Mouse (Mus musculus): ENCODE data around the gene Pvr. TPM values are rescaled to one million over a fixed set of nuclear protein-coding genes. Genes with fewer than 3 reads are reported as not detected.

The Pvr gene
- polyA plus RNA-seq, 1 experiment from 2014 or later = 13.2 TPM

- 49% methylated on average over 10 of the region's 10 CpGs for WGBS
- H3K9me3 ChIP-seq (replicated peaks) = no peaks in the 10 kb centered on the region
- ATAC-seq (ENCODE audit: insufficient number of reproducible peaks, low FRiP score, low TSS enrichment, low read depth) = no peak
Measured at GRCm38 (mm10) chr7:19949996-19950395, 29.0 kb upstream of the Pvr start.

GRCm38 (mm10) chr7:19948956-19949355, 28.0 kb upstream of the Pvr start:
- 72% methylated on average over 12 of the region's 12 CpGs for WGBS
- Histone ChIP-seq H3K27ac (replicated peaks) (no peak overlapping the region), H3K9ac (no peak overlapping the region), H3K27me3 (no peaks in the 10 kb centered on the region), H3K4me3 (replicated peaks) (no peak overlapping the region), H3K4me1 (no peaks in the 10 kb centered on the region), H3K36me3 (no peaks in the 10 kb centered on the region), H3K9me3 (replicated peaks) (no peaks in the 10 kb centered on the region), H3K4me2 (replicated peaks) (no peak overlapping the region)
- no peak for ATAC-seq (ENCODE audit: insufficient number of reproducible peaks, low FRiP score, low TSS enrichment, low read depth)

More at GRCm38 (mm10) chr7:19949996-19950395, 29.0 kb upstream of the Pvr start:
- no peaks in the 10 kb centered on the region for H3K36me3 ChIP-seq
- H3K27me3 ChIP-seq = no peaks in the 10 kb centered on the region
- H3K27ac ChIP-seq (replicated peaks) = no peak overlapping the region
- no peaks in the 10 kb centered on the region for H3K4me1 ChIP-seq
- H3K4me2 ChIP-seq (replicated peaks) = no peak overlapping the region
- no peak overlapping the region for H3K9ac ChIP-seq
- no peak overlapping the region for H3K4me3 ChIP-seq (replicated peaks)

- Histone ChIP-seq H3K27me3 (no peaks in the 10 kb centered on the region), H3K27ac (replicated peaks) (no peak overlapping the region), H3K4me2 (replicated peaks) (no peak overlapping the region), H3K4me1 (no peaks in the 10 kb centered on the region), H3K4me3 (replicated peaks) (no peak overlapping the region), H3K9ac (no peak overlapping the region), H3K9me3 (replicated peaks) (no peaks in the 10 kb centered on the region), H3K36me3 (no peaks in the 10 kb centered on the region)
- 66% methylated on average over 13 of the region's 13 CpGs for WGBS
- no peak for ATAC-seq (ENCODE audit: insufficient number of reproducible peaks, low FRiP score, low TSS enrichment, low read depth)
Measured at GRCm38 (mm10) chr7:19945821-19946515, 25.0 kb upstream of the Pvr start.

- H3K9me3 ChIP-seq (replicated peaks) = no peaks in the 10 kb centered on the region
- H3K4me1 ChIP-seq = no peaks in the 10 kb centered on the region
- ATAC-seq (ENCODE audit: insufficient number of reproducible peaks, low FRiP score, low TSS enrichment, low read depth) = no peak
- no peaks in the 10 kb centered on the region for H3K36me3 ChIP-seq
- WGBS = 84% methylated on average over 5 of the region's 5 CpGs
- H3K9ac ChIP-seq = no peak overlapping the region
- H3K27ac ChIP-seq (replicated peaks) = no peak overlapping the region
- H3K27me3 ChIP-seq = no peaks in the 10 kb centered on the region
- no peak overlapping the region for H3K4me2 ChIP-seq (replicated peaks)
- H3K4me3 ChIP-seq (replicated peaks) = no peak overlapping the region
Measured at GRCm38 (mm10) chr7:19945201-19945600, 24.2 kb upstream of the Pvr start.

GRCm38 (mm10) chr7:19944709-19945108, 23.7 kb upstream of the Pvr start:
- H3K4me1 ChIP-seq = peaks cover 3% of the 10 kb centered on the region; the same call in 1 of the 2 replicates
- no peaks in the 10 kb centered on the region for H3K9me3 ChIP-seq (replicated peaks)
- no peaks in the 10 kb centered on the region for H3K36me3 ChIP-seq
- WGBS = 87% methylated on average over 8 of the region's 8 CpGs
- no peak overlapping the region for H3K9ac ChIP-seq
- no peak overlapping the region for H3K4me3 ChIP-seq (replicated peaks)
- no peak for ATAC-seq (ENCODE audit: insufficient number of reproducible peaks, low FRiP score, low TSS enrichment, low read depth)
- H3K4me2 ChIP-seq (replicated peaks) = no peak overlapping the region
- H3K27me3 ChIP-seq = no peaks in the 10 kb centered on the region
- no peak overlapping the region for H3K27ac ChIP-seq (replicated peaks)

- H3K9me3 ChIP-seq (replicated peaks) = no peaks in the 10 kb centered on the region
- H3K4me1 ChIP-seq = peaks cover 3% of the 10 kb centered on the region; the same call in 1 of the 2 replicates
- H3K4me2 ChIP-seq (replicated peaks) = no peak overlapping the region
- ATAC-seq (ENCODE audit: insufficient number of reproducible peaks, low FRiP score, low TSS enrichment, low read depth) = no peak
- no peaks in the 10 kb centered on the region for H3K27me3 ChIP-seq
- H3K36me3 ChIP-seq = no peaks in the 10 kb centered on the region
- H3K27ac ChIP-seq (replicated peaks) = no peak overlapping the region
- no peak overlapping the region for H3K4me3 ChIP-seq (replicated peaks)
- 25% methylated on average over 5 of the region's 6 CpGs for WGBS
- H3K9ac ChIP-seq = no peak overlapping the region
Measured at GRCm38 (mm10) chr7:19940256-19940655, 19.3 kb upstream of the Pvr start.

- Histone ChIP-seq H3K4me3 (replicated peaks) (no peak overlapping the region), H3K4me1 (peaks cover 3% of the 10 kb centered on the region; the same call in 1 of the 2 replicates), H3K9ac (no peak overlapping the region), H3K4me2 (replicated peaks) (no peak overlapping the region), H3K27ac (replicated peaks) (no peak overlapping the region), H3K9me3 (replicated peaks) (no peaks in the 10 kb centered on the region), H3K36me3 (no peaks in the 10 kb centered on the region), H3K27me3 (no peaks in the 10 kb centered on the region)
- no peak; the same call in 1 of the 2 replicates for ATAC-seq (ENCODE audit: insufficient number of reproducible peaks, low FRiP score, low TSS enrichment, low read depth)
- WGBS = 46% methylated on average over 12 of the region's 12 CpGs
Measured at GRCm38 (mm10) chr7:19939555-19940235, 18.7 kb upstream of the Pvr start.

GRCm38 (mm10) chr7:19937229-19937821, 16.4 kb upstream of the Pvr start:
- no peaks in the 10 kb centered on the region for H3K36me3 ChIP-seq
- no peaks in the 10 kb centered on the region for H3K9me3 ChIP-seq (replicated peaks)
- peaks cover 10% of the 10 kb centered on the region; the same call in 1 of the 2 replicates for H3K4me1 ChIP-seq
- H3K4me3 ChIP-seq (replicated peaks) = no peak overlapping the region
- peaks cover 3% of the 10 kb centered on the region; the same call in 1 of the 2 replicates for H3K27me3 ChIP-seq
- 68% methylated on average over 11 of the region's 11 CpGs for WGBS
- H3K27ac ChIP-seq (replicated peaks) = no peak overlapping the region
- H3K9ac ChIP-seq = no peak overlapping the region
- ATAC-seq (ENCODE audit: insufficient number of reproducible peaks, low FRiP score, low TSS enrichment, low read depth) = no peak
- H3K4me2 ChIP-seq (replicated peaks) = no peak overlapping the region

- ATAC-seq (ENCODE audit: insufficient number of reproducible peaks, low FRiP score, low TSS enrichment, low read depth) = no peak
- no peak overlapping the region for H3K4me3 ChIP-seq (replicated peaks)
- H3K9ac ChIP-seq = no peak overlapping the region
- H3K4me2 ChIP-seq (replicated peaks) = no peak overlapping the region
- H3K4me1 ChIP-seq = peaks cover 10% of the 10 kb centered on the region; the same call in 1 of the 2 replicates
- WGBS = 68% methylated on average over 6 of the region's 6 CpGs
- H3K27ac ChIP-seq (replicated peaks) = no peak overlapping the region
- H3K27me3 ChIP-seq = peaks cover 13% of the 10 kb centered on the region
- H3K36me3 ChIP-seq = no peaks in the 10 kb centered on the region
- no peaks in the 10 kb centered on the region for H3K9me3 ChIP-seq (replicated peaks)
Measured at GRCm38 (mm10) chr7:19935961-19936360, 15.0 kb upstream of the Pvr start.

GRCm38 (mm10) chr7:19935171-19935751, 14.3 kb upstream of the Pvr start:
- no peak overlapping the region for H3K9ac ChIP-seq
- no peak overlapping the region for H3K4me2 ChIP-seq (replicated peaks)
- H3K9me3 ChIP-seq (replicated peaks) = no peaks in the 10 kb centered on the region
- H3K4me3 ChIP-seq (replicated peaks) = no peak overlapping the region
- H3K27ac ChIP-seq (replicated peaks) = no peak overlapping the region
- peaks cover 13% of the 10 kb centered on the region for H3K27me3 ChIP-seq
- H3K4me1 ChIP-seq = peaks cover 10% of the 10 kb centered on the region; the same call in 1 of the 2 replicates
- ATAC-seq (ENCODE audit: insufficient number of reproducible peaks, low FRiP score, low TSS enrichment, low read depth) = no peak
- WGBS = 68% methylated on average over 20 of the region's 20 CpGs
- H3K36me3 ChIP-seq = no peaks in the 10 kb centered on the region

All from embryonic facial prominence, embryonic 15.5 days (tissue).